Mouse (Mus musculus): Measurements from ENCODE around the gene Ttf2.

Ttf2 gene

GRCm38 (mm10) chr3:100969176-100969917 is at the start of gene Ttf2:
Gene Ttf2, minus strand, starts transcription at chr3:100969663.
- peak; percentile 78 to 84 for DNase-seq (ENCODE audit: low spot score in 2 of 2)

GRCm38 (mm10) chr3:101018494-101018893 is 49.0 kb upstream of the Ttf2 start:
- DNase-seq (ENCODE audit: low spot score in 2 of 2), result no peak

GRCm38 (mm10) chr3:101016050-101016449 is 46.6 kb upstream of the Ttf2 start:
- no peak for DNase-seq (ENCODE audit: low spot score in 2 of 2)

DNA sequence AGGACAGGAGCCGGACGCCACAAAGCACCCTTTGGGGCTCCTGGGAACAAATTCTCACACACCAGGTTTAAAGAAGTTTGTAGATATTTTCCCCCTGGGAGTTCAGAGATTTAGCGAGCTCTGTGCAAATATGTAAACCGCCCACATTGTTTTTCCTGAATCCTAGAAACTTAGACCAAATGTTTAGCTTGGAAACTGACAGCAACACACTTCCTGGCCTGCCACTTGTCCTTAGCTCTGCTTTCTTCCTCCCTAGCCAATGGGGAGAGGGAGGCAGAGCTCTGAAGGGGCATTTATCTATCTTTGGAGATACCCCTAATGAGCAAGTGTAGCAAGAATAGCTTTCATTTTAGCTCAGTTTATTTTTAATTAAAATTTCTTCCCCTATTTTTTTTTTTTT is 45.8 kb upstream of the Ttf2 start:
- no peak for DNase-seq (ENCODE audit: low spot score in 2 of 2)

DNA sequence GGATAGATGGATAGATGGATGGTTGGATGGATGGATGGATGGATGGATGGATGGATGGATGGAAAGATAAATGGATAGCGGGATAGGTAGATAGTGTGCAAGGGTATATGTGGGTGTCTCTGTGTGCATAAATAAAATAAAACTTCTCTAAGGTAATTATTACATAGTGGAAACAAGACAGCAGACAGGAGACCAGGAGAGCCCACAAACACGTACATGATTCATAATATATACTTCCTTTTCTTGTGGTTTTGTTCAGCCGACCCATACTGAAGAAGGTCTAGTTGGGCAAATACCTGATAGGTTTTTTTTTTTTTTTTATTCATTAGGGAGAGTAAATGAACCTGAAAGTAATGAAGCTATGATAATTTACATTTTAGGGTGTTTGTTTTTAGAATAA is 44.1 kb upstream of the Ttf2 start:
- DNase-seq (ENCODE audit: low spot score in 2 of 2), result no peak

- DNase-seq (ENCODE audit: low spot score in 2 of 2), result no peak
These were observed 43.5 kb upstream of the Ttf2 start for GRCm38 (mm10) chr3:101013005-101013404.

DNA sequence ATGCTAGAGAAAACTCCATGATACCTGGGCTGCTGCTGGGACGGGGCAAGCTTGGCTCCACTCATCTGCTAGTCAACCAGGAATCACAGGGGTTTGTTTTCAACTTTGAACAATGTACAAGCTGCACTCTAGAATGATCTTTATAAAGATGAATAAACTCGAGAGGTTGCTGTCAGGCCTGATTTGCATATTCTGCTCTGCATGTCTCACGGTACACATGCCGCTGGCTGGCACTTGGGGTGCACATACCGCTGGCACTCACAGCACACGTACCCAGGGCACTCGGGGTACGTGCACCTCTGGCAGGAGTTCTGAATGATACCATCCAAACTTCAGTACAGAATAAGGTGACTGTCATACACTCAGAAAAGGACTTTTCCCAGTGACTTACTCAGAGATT is 43.1 kb upstream of the Ttf2 start:
- no peak for DNase-seq (ENCODE audit: low spot score in 2 of 2)

- DNase-seq (ENCODE audit: low spot score in 2 of 2), result peak; percentile 44 to 50
These were observed 42.7 kb upstream of the Ttf2 start for GRCm38 (mm10) chr3:101012131-101012571.

DNA sequence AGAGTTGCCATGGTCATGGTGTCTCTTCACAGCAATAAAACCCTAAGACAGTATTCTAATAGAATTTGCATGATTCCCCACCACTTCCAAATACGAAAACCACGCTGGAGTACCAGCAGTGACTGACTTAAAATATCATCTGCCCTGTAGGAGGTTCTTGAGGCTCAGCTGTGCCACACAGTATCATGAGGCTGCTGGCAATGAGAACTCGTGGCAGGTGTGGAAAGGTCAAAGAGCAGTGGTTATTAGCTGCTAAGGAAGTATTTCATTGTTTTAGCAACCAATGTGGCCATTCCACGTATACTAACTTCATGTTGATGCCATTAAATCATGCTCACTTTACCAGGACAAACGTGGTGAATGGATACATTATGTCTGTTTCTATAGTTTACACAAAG is 41.7 kb upstream of the Ttf2 start:
- no peak for DNase-seq (ENCODE audit: low spot score in 2 of 2)

- no peak for DNase-seq (ENCODE audit: low spot score in 2 of 2)
These were observed 41.2 kb upstream of the Ttf2 start for GRCm38 (mm10) chr3:101010589-101011202.

DNA sequence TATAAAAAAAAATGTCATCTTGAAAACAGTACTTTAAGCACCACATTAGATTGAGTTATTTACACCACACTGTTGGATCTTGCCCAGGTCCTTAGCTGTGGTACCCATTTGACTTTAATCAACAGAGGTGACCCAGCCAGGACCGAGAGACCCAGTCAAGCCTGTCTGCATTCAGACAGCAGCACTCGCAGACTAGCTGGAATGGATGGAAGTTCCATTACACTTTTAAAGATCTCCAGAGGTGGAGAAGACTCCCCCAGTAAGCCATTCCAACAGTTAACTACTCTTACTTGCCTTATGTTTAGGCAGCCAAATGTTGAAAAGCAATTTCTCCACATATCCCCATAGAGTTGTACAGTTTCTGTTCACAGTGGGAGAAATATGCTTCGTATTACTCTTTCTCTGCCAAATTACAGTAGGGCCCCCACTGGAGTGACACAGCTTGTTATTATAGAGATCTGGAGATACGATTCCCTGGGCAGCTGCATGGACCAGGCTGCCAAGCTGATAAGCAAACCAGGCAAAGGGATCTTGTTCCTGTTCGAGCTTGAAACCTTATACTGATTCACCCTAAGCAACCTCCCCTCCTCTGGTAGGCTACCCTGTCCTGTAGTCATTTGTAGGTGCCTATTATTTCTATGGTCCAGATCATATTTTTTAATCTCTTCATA is 37.8 kb upstream of the Ttf2 start:
- no peak for DNase-seq (ENCODE audit: low spot score in 2 of 2)

DNA sequence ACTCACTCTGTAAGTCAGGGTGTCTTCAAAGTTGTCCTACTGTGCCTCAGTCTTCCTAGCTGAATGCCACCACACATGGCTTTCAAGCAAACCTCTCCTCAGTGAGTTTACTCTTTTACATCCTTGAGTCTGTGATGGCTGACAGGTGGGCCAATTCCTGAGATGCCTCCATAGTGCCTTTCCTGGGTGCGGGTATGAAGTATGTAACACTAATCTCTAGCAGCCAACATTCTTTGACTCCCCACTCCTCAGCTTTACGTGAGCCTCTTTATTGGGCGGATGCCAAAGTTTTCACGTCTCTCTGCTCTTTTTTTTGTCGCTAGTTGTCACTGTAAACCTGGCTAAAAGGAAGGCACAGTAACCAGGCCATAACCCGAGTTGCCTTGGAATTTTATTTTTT is 35.9 kb upstream of the Ttf2 start:
- no peak for DNase-seq (ENCODE audit: low spot score in 2 of 2)

DNA sequence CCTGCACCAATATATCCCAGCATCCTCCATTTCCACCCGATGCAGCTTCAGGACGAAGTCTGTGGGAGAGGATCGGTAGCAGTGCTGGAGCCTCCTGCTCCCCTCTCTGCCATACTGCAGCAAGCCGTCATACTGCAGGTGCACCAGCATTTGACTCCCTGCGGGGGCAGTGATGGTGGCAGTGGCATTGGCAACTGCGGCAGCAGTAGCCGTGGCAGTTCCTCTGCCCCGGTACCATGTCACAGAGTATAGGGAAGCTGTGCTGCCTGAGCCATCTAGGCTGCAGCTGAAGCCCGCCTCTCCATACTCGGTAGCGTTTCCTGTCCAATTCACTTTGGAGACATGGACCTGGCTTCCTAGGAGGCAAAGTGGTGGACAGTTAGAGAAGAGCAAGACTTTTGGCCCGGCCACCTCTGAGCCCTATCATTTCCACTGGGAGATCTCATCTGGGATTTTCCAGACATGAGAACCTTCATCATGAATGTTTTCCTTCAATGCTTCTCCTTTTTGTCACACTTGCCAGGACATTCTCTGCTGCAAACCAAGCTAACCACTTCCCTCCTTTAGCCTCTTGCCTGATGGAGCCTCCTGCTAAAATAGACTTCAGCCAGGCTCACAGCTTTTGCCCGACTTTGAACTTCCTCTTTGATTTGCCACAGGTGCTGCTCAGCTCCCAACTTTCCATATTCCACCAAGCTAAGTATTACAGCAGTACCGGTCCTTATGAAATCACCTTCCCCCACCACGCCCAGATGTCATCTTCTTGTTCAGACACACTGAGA is 34.3 kb upstream of the Ttf2 start:
- no peak for DNase-seq (ENCODE audit: low spot score in 2 of 2)

GRCm38 (mm10) chr3:100999732-101000131 is 30.3 kb upstream of the Ttf2 start:
- no peak for DNase-seq (ENCODE audit: low spot score in 2 of 2)

DNA sequence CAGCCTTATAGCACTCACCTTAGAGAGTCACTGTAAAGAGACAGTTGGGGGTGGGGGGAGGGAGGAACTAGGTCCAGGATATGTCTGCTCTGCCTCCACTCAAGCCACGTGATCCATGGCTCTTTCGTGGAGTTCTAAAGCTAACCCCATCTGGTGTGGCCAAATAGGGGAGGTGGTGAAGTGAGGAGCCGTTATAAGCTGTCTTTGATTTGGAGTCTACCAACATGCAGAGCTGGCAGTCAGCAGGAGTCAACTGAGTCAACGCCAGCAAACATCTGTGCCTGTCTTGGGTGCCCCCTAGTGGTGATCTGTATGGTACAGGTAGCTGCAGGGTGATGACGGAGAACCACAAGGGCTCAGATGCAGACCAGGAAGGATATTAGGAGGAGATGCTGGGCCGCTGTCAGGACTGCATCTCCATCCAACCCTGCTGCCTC is 29.5 kb upstream of the Ttf2 start:
- DNase-seq (ENCODE audit: low spot score in 2 of 2), result peak; percentile 15 to 41

- peak in 1 of 2 experiments; percentile 22 for DNase-seq (ENCODE audit: low spot score in 2 of 2)
These were observed 28.5 kb upstream of the Ttf2 start for GRCm38 (mm10) chr3:100997785-100998570.

DNA sequence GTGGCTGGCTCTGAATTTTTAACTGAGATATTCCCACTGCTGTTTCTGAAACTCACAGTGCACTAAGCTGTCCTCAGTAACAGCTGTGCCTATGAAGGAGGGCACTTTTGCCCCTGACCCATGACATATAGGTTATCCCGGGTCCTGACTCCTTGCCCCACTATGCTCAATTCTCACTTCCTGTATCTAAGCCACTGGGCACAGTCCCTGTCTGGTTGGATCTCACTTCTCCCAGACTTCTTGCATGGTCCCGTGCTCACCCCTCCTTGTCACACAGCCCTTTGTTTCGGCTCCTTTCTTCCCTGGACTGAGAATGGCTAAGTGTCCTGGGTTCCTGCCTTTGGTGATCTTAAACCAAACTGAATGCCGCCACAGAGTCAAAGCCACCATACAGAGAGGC is 24.8 kb upstream of the Ttf2 start:
- no peak for DNase-seq (ENCODE audit: low spot score in 2 of 2)

GRCm38 (mm10) chr3:100993718-100994117 is 24.3 kb upstream of the Ttf2 start:
- no peak for DNase-seq (ENCODE audit: low spot score in 2 of 2)

- no peak for DNase-seq (ENCODE audit: low spot score in 2 of 2)
These were observed 23.7 kb upstream of the Ttf2 start for GRCm38 (mm10) chr3:100993158-100993557.

- DNase-seq (ENCODE audit: low spot score in 2 of 2), result no peak
These were observed 20.8 kb upstream of the Ttf2 start for GRCm38 (mm10) chr3:100990231-100990630.

GRCm38 (mm10) chr3:100989417-100989816 is 20.0 kb upstream of the Ttf2 start:
- no peak for DNase-seq (ENCODE audit: low spot score in 2 of 2)
